Mouse (Mus musculus) adrenal gland, postnatal 10 days (tissue): ENCODE measurements at regions not wholly inside any gene's neighbourhood (a gene's known extent, or its start where the extent isn't known, plus 50 kb on each side); places are given as distances from the start of the nearest gene placed in this dataset.

Experiments
- DNase-seq: peaks from one replicate; pipeline ENCODE4 v3.0.0; 2021; ENCODE audit warnings: mixed read lengths

DNA sequence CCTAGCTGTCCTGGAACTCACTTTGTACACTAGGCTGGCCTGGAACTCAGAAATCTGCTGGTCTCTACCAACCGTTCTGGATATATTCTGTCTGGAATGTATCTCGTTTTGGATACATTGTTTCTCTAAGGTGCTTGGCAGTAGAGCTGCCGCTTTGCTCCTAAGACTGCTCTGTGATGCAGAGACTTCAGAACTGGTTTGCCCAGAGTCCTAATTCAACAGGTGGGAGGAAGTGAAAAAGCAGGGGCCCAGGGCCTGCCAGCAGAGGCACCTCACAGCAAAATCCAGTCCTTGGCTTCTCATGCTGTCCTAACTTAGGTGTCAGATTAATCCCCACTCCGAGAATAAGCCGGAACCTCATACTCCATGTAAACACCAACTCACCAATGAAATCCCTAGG lies 67.3 kb upstream of the Rreb1 start:
- no peak for DNase-seq

DNA sequence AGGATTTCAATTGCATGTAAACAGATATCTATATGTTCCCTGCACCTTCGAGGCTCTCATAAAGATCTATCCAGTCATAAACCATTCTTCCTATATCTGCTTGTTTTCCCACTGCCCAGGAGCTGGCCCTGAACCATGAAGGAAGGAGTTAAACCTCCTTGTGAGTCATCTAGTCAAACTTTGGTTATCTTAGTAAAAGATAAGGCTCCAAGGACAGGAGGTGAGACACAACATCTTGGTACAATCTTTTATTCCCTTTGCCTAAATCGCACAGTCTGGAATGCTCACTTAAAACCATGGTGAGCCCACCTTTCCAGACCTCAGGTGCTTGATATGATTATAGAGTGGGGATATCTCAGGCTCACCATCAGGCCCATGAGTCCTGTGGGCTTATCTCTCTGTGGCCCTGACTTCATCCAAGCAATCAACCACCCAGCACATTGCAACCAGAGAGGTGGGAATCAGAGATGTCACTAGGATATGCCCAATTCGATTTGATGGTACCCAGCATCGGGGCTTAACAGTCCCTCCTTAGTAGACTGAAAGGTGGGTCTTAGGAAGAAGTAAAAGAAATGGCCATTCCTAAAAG lies 65.2 kb upstream of the Rreb1 start:
- DNase-seq, result no peak

DNA sequence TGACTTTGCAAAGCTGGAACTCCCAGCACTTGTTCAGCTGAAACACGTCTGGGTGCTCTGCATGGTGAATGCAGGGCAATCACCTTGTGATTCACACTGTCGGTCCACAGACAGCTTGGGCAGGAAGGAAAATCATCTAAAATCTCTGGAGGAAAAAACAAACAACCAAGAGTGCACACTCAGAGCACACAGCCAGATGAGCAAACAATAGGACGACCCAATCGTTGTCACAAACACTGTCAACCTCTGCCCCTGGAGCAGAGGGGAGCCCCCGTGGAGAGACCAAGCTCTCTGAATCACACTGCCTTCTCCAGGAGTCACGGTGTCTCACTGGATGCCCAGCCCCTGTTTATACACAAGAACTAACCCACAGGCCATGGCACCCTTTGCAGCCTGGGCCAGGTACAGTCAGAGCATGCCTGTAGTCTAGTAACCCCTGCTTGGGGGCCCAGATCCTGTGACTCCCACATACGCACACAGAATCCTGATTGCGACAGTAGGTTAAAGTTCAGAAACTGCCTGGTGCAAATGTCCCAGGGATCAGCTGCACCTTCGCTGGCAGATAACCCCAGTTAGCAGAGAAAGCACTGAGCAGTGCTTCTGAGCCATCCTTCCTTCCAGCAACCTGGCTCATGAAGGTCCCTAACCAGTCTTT lies 63.0 kb upstream of the Rreb1 start:
- peak; percentile 19 for DNase-seq

- no peak for DNase-seq
Measured at GRCm38 (mm10) chr13:37715770-37716693, 62.2 kb upstream of the Rreb1 start.

- DNase-seq, result no peak
Measured at GRCm38 (mm10) chr13:37717793-37718192, 60.4 kb upstream of the Rreb1 start.

- no peak for DNase-seq
Measured at GRCm38 (mm10) chr13:37718364-37718763, 59.8 kb upstream of the Rreb1 start.
